Mouse (Mus musculus): ENCODE results near the gene Lrrc74a. TPM values are rescaled to one million over a fixed set of nuclear protein-coding genes. Genes with fewer than 3 reads are reported as not detected.

Gene Lrrc74a
- total RNA-seq, 1 experiment = not detected

- no peak for DNase-seq (ENCODE audit: low read depth, low spot score)
- Histone ChIP-seq H3K36me3 (ENCODE audit: control insufficient read depth, insufficient read depth, low read length, poor library complexity, severe bottlenecking) (no peaks in the 10 kb centered on the region), H3K4me3 (ENCODE audit: insufficient read depth in 1 of 2, low read depth in 1 of 2, low read length in 2 of 2, poor library complexity in 1 of 2, severe bottlenecking in 1 of 2) (no peak overlapping the region), H3K9me3 (ENCODE audit: control insufficient read depth, insufficient read depth, low read depth, low read length) (no peaks in the 10 kb centered on the region), H3K4me1 (ENCODE audit: control insufficient read depth in 2 of 2, insufficient read depth in 2 of 2, low read length in 2 of 2, poor library complexity in 1 of 2) (peaks cover 14 to 34% of the 10 kb centered on the region in 2 experiments), H3K27ac (ENCODE audit: insufficient read depth, low read depth, low read length, poor library complexity, severe bottlenecking) (peak overlapping the region; percentile 75; the same call in 1 of the 2 replicates), H3K9ac (ENCODE audit: insufficient read depth, low read depth, low read length, poor library complexity, severe bottlenecking) (no peak overlapping the region; the same call in 1 of the 2 replicates)
- in situ Hi-C loops (cut with MboI; ENCODE audit: low sequenced_read_pairs in 2 of 2, unreplicated experiment in 2 of 2) = loop anchor here in 1 of 2 experiments (10.0 kb wide), 1 partner anchor 135 kb away; no protein-coding TSS in a partner anchor
- TF ChIP-seq MAFK (IDR thresholded peaks at IDR 0.05; ENCODE audit: insufficient read depth, low read depth, low read length) = no peak
- TF ChIP-seq CHD2 (IDR thresholded peaks at IDR 0.05; ENCODE audit: low read depth, low read length) = no peak
- TF ChIP-seq ZC3H11A (IDR thresholded peaks at IDR 0.05; ENCODE audit: borderline replicate concordance, low read depth, low read length) = no peak
- no peak for TF ChIP-seq HCFC1 (IDR thresholded peaks at IDR 0.05; ENCODE audit: borderline replicate concordance, insufficient read depth, low read length)
- TF ChIP-seq ZNF384 (IDR thresholded peaks at IDR 0.05; ENCODE audit: low read depth, low read length) = no peak
Observed at GRCm38 (mm10) chr12:86799786-86800185, 65.6 kb downstream of the Lrrc74a start.

- DNase-seq (ENCODE audit: low read depth, low spot score) = no peak
Observed at GRCm38 (mm10) chr12:86800336-86800735, 66.2 kb downstream of the Lrrc74a start.

GRCm38 (mm10) chr12:86800765-86801147 is 66.6 kb downstream of the Lrrc74a start:
- Histone ChIP-seq H3K36me3 (ENCODE audit: control insufficient read depth, insufficient read depth, low read length, poor library complexity, severe bottlenecking) (no peaks in the 10 kb centered on the region), H3K9ac (ENCODE audit: insufficient read depth, low read depth, low read length, poor library complexity, severe bottlenecking) (peak overlapping the region; percentile 67), H3K4me1 (ENCODE audit: control insufficient read depth in 2 of 2, insufficient read depth in 2 of 2, low read length in 2 of 2, poor library complexity in 1 of 2) (peaks cover 20 to 37% of the 10 kb centered on the region in 2 experiments), H3K27ac (ENCODE audit: insufficient read depth, low read depth, low read length, poor library complexity, severe bottlenecking) (peak overlapping the region; percentile 97), H3K4me3 (ENCODE audit: insufficient read depth in 1 of 2, low read depth in 1 of 2, low read length in 2 of 2, poor library complexity in 1 of 2, severe bottlenecking in 1 of 2) (peak overlapping the region; percentile 4 to 53; a peak in 3 of 4 replicates), H3K9me3 (ENCODE audit: control insufficient read depth, insufficient read depth, low read depth, low read length) (no peaks in the 10 kb centered on the region)
- DNase-seq (ENCODE audit: low read depth, low spot score) = no peak
- in situ Hi-C loops (cut with MboI; ENCODE audit: low sequenced_read_pairs in 2 of 2, unreplicated experiment in 2 of 2) = no loop called here
- TF ChIP-seq ZNF384 (IDR thresholded peaks at IDR 0.05; ENCODE audit: low read depth, low read length) = peak; percentile 36; the same call in 1 of the 2 replicates
- no peak for TF ChIP-seq ZC3H11A (IDR thresholded peaks at IDR 0.05; ENCODE audit: borderline replicate concordance, low read depth, low read length)
- no peak for TF ChIP-seq CHD2 (IDR thresholded peaks at IDR 0.05; ENCODE audit: low read depth, low read length)

More at GRCm38 (mm10) chr12:86800336-86800735, 66.2 kb downstream of the Lrrc74a start:
- H3K36me3 ChIP-seq (ENCODE audit: control insufficient read depth, insufficient read depth, low read length, poor library complexity, severe bottlenecking) = no peaks in the 10 kb centered on the region
- in situ Hi-C loops (cut with MboI; ENCODE audit: low sequenced_read_pairs in 2 of 2, unreplicated experiment in 2 of 2) = no loop called here
- H3K4me1 ChIP-seq (ENCODE audit: control insufficient read depth in 2 of 2, insufficient read depth in 2 of 2, low read length in 2 of 2, poor library complexity in 1 of 2) = peaks cover 17 to 36% of the 10 kb centered on the region in 2 experiments
- peak overlapping the region in 1 of 2 experiments; percentile 4; a peak in 1 of 4 replicates for H3K4me3 ChIP-seq (ENCODE audit: insufficient read depth in 1 of 2, low read depth in 1 of 2, low read length in 2 of 2, poor library complexity in 1 of 2, severe bottlenecking in 1 of 2)
- H3K9me3 ChIP-seq (ENCODE audit: control insufficient read depth, insufficient read depth, low read depth, low read length) = no peaks in the 10 kb centered on the region
- no peak for TF ChIP-seq ZC3H11A (IDR thresholded peaks at IDR 0.05; ENCODE audit: borderline replicate concordance, low read depth, low read length)
- TF ChIP-seq HCFC1 (IDR thresholded peaks at IDR 0.05; ENCODE audit: borderline replicate concordance, insufficient read depth, low read length) = no peak
- TF ChIP-seq MAFK (IDR thresholded peaks at IDR 0.05; ENCODE audit: insufficient read depth, low read depth, low read length) = no peak
- TF ChIP-seq ZNF384 (IDR thresholded peaks at IDR 0.05; ENCODE audit: low read depth, low read length) = no peak
- no peak for TF ChIP-seq CHD2 (IDR thresholded peaks at IDR 0.05; ENCODE audit: low read depth, low read length)
- H3K9ac ChIP-seq (ENCODE audit: insufficient read depth, low read depth, low read length, poor library complexity, severe bottlenecking) = peak overlapping the region; percentile 55; the same call in 1 of the 2 replicates
- peak overlapping the region; percentile 97 for H3K27ac ChIP-seq (ENCODE audit: insufficient read depth, low read depth, low read length, poor library complexity, severe bottlenecking)

- peaks cover 20 to 40% of the 10 kb centered on the region in 2 experiments for H3K4me1 ChIP-seq (ENCODE audit: control insufficient read depth in 2 of 2, insufficient read depth in 2 of 2, low read length in 2 of 2, poor library complexity in 1 of 2)
- TF ChIP-seq CHD2 (IDR thresholded peaks at IDR 0.05; ENCODE audit: low read depth, low read length) (no peak; the same call in 1 of the 2 replicates), MAFK (IDR thresholded peaks at IDR 0.05; ENCODE audit: insufficient read depth, low read depth, low read length) (peak; percentile 98)
- H3K27ac ChIP-seq (ENCODE audit: insufficient read depth, low read depth, low read length, poor library complexity, severe bottlenecking) = peak overlapping the region; percentile 97
- in situ Hi-C loops (cut with MboI; ENCODE audit: low sequenced_read_pairs in 2 of 2, unreplicated experiment in 2 of 2) = no loop called here
- H3K36me3 ChIP-seq (ENCODE audit: control insufficient read depth, insufficient read depth, low read length, poor library complexity, severe bottlenecking) = no peaks in the 10 kb centered on the region
- H3K9me3 ChIP-seq (ENCODE audit: control insufficient read depth, insufficient read depth, low read depth, low read length) = no peaks in the 10 kb centered on the region
- peak; percentile 56 for DNase-seq (ENCODE audit: low read depth, low spot score)
- H3K9ac ChIP-seq (ENCODE audit: insufficient read depth, low read depth, low read length, poor library complexity, severe bottlenecking) = peak overlapping the region; percentile 67
- peak overlapping the region; percentile 23 to 53; a peak in 3 of 4 replicates for H3K4me3 ChIP-seq (ENCODE audit: insufficient read depth in 1 of 2, low read depth in 1 of 2, low read length in 2 of 2, poor library complexity in 1 of 2, severe bottlenecking in 1 of 2)
Observed at GRCm38 (mm10) chr12:86801148-86802004, 67.2 kb downstream of the Lrrc74a start.

All from ES-E14 (cell line).